Mouse (Mus musculus): ENCODE results near the gene Crip1. TPM values are rescaled to one million over a fixed set of nuclear protein-coding genes. Genes with fewer than 3 reads are reported as not detected.
"Not testable (repeated sequence)": the region's sequence is repeated elsewhere in the genome, so short reads cannot be mapped to it uniquely, and the experiment has no call there.

The Crip1 gene
- polyA plus RNA-seq, 1 experiment from 2014 or later = 102 TPM

GRCm38 (mm10) chr12:113188349-113189055 lies 42.4 kb downstream of the Crip1 start:
- Histone ChIP-seq H3K27me3 (peaks cover 20% of the 10 kb centered on the region), H3K9ac (no peak overlapping the region), H3K4me3 (peak overlapping the region; percentile 71; the same call in 1 of the 2 replicates), H3K4me1 (peaks cover 17% of the 10 kb centered on the region), H3K9me3 (no peaks in the 10 kb centered on the region), H3K36me3 (peaks cover 16% of the 10 kb centered on the region), H3K4me2 (replicated peaks) (peak overlapping the region; percentile 89), H3K27ac (no peak overlapping the region)
- 87% methylated on average over 51 of the region's 51 CpGs for WGBS
- ATAC-seq (ENCODE audit: insufficient number of reproducible peaks, insufficient read depth, low FRiP score, low TSS enrichment) = no peak

- 63% methylated on average over 2 of the region's 2 CpGs for WGBS
- Histone ChIP-seq H3K9me3 (0 out of 2 replicates have a peak, but pooled peaks cover 2% of the 10 kb centered on the region), H3K36me3 (peaks cover 14% of the 10 kb centered on the region), H3K9ac (no peak overlapping the region), H3K4me1 (no peaks in the 10 kb centered on the region), H3K4me2 (replicated peaks) (no peak overlapping the region), H3K27me3 (no peaks in the 10 kb centered on the region), H3K27ac (no peak overlapping the region), H3K4me3 (no peak overlapping the region)
- ATAC-seq (ENCODE audit: insufficient number of reproducible peaks, insufficient read depth, low FRiP score, low TSS enrichment) = no peak
Measured at GRCm38 (mm10) chr12:113193423-113193822, 47.3 kb downstream of the Crip1 start.

GRCm38 (mm10) chr12:113199132-113199531 lies 53.0 kb downstream of the Crip1 start:
- not testable (repeated sequence) for H3K27ac ChIP-seq; H3K4me1 ChIP-seq; H3K9ac ChIP-seq; ATAC-seq (ENCODE audit: insufficient number of reproducible peaks, insufficient read depth, low FRiP score, low TSS enrichment); H3K27me3 ChIP-seq; H3K4me3 ChIP-seq; H3K4me2 ChIP-seq (replicated peaks); H3K9me3 ChIP-seq; H3K36me3 ChIP-seq
- WGBS = 92% methylated on average over 3 of the region's 6 CpGs

GRCm38 (mm10) chr12:113201301-113201700 lies 55.2 kb downstream of the Crip1 start:
- WGBS = 88% methylated on average over 4 of the region's 4 CpGs
- Histone ChIP-seq H3K36me3 (no peaks in the 10 kb centered on the region), H3K4me3 (no peak overlapping the region), H3K9me3 (0 out of 2 replicates have a peak, but pooled peaks cover 4% of the 10 kb centered on the region), H3K27ac (no peak overlapping the region), H3K4me2 (replicated peaks) (no peak overlapping the region), H3K9ac (no peak overlapping the region), H3K27me3 (no peaks in the 10 kb centered on the region), H3K4me1 (no peaks in the 10 kb centered on the region)
- ATAC-seq (ENCODE audit: insufficient number of reproducible peaks, insufficient read depth, low FRiP score, low TSS enrichment) = no peak

GRCm38 (mm10) chr12:113202008-113202407 lies 55.9 kb downstream of the Crip1 start:
- Histone ChIP-seq H3K4me2 (replicated peaks) (no peak overlapping the region), H3K4me1 (no peaks in the 10 kb centered on the region), H3K27me3 (no peaks in the 10 kb centered on the region), H3K27ac (no peak overlapping the region), H3K9me3 (0 out of 2 replicates have a peak, but pooled peaks cover 4% of the 10 kb centered on the region), H3K4me3 (no peak overlapping the region), H3K36me3 (no peaks in the 10 kb centered on the region), H3K9ac (no peak overlapping the region)
- no peak for ATAC-seq (ENCODE audit: insufficient number of reproducible peaks, insufficient read depth, low FRiP score, low TSS enrichment)

Other genes with a start within 250 kb of the Crip1 start
- gene Jag2, start 216.5 kb upstream of the Crip1 start, polyA plus RNA-seq (2016; fragmentation: Nextera tagmentation; extraction: Ambion mirVana) = 7.9 and 8.8 TPM in 2 replicates
- 83.0 and 87.2 TPM in 2 replicates for gene Nudt14, start 204.2 kb upstream of the Crip1 start, polyA plus RNA-seq (2016; fragmentation: Nextera tagmentation; extraction: Ambion mirVana)
- gene Btbd6, start 169.8 kb upstream of the Crip1 start, polyA plus RNA-seq (2016; fragmentation: Nextera tagmentation; extraction: Ambion mirVana) = 25.6 and 27.4 TPM in 2 replicates
- gene Brf1, start 145.6 kb upstream of the Crip1 start, polyA plus RNA-seq (2016; fragmentation: Nextera tagmentation; extraction: Ambion mirVana) = 81.9 and 83.0 TPM in 2 replicates
- gene Pacs2, start 131.8 kb upstream of the Crip1 start, polyA plus RNA-seq (2016; fragmentation: Nextera tagmentation; extraction: Ambion mirVana) = 19.0 and 19.4 TPM in 2 replicates
- 0.13 TPM in 1 of 2 replicates, not detected in the other for gene Tex22, start 71.8 kb upstream of the Crip1 start, polyA plus RNA-seq (2016; fragmentation: Nextera tagmentation; extraction: Ambion mirVana)
- 18.5 and 20.4 TPM in 2 replicates for gene Mta1, start 48.0 kb upstream of the Crip1 start, polyA plus RNA-seq (2016; fragmentation: Nextera tagmentation; extraction: Ambion mirVana)
- 78.8 and 88.4 TPM in 2 replicates for gene Crip2, start 6.1 kb upstream of the Crip1 start, polyA plus RNA-seq (2016; fragmentation: Nextera tagmentation; extraction: Ambion mirVana)
- gene Tedc1, start 10.1 kb downstream of the Crip1 start, polyA plus RNA-seq (2016; fragmentation: Nextera tagmentation; extraction: Ambion mirVana) = 47.2 and 49.7 TPM in 2 replicates
- 17.4 and 20.4 TPM in 2 replicates for gene Tmem121, start 39.6 kb downstream of the Crip1 start, polyA plus RNA-seq (2016; fragmentation: Nextera tagmentation; extraction: Ambion mirVana)

All from embryonic facial prominence, embryonic 12.5 days (tissue).